Mouse (Mus musculus): ENCODE measurements around the gene Casz1.
A peak's percentile ranks its signal among the peaks of the same experiment; 100 is the strongest.

Casz1 gene

GRCm38 (mm10) chr4:148878192-148878983 lies 74.2 kb downstream of the Casz1 start:
- no peak for DNase-seq (ENCODE audit: low spot score)

- DNase-seq (ENCODE audit: low spot score) = no peak
Observed at GRCm38 (mm10) chr4:148878984-148879610, 74.9 kb downstream of the Casz1 start.

- DNase-seq (ENCODE audit: low spot score) = no peak
Observed at GRCm38 (mm10) chr4:148879631-148880030, 75.4 kb downstream of the Casz1 start.

- peak; percentile 33 for DNase-seq (ENCODE audit: low spot score)
Observed at GRCm38 (mm10) chr4:148881001-148881669, 76.9 kb downstream of the Casz1 start.

GRCm38 (mm10) chr4:148881838-148882237 lies 77.6 kb downstream of the Casz1 start:
- no peak for DNase-seq (ENCODE audit: low spot score)

- no peak for DNase-seq (ENCODE audit: low spot score)
Observed at GRCm38 (mm10) chr4:148882360-148882929, 78.2 kb downstream of the Casz1 start.

GRCm38 (mm10) chr4:148884596-148884995 lies 80.4 kb downstream of the Casz1 start:
- no peak for DNase-seq (ENCODE audit: low spot score)

- DNase-seq (ENCODE audit: low spot score) = no peak
Observed at GRCm38 (mm10) chr4:148885401-148885800, 81.2 kb downstream of the Casz1 start.

GRCm38 (mm10) chr4:148885921-148886540 lies 81.8 kb downstream of the Casz1 start:
- DNase-seq (ENCODE audit: low spot score) = no peak

- no peak for DNase-seq (ENCODE audit: low spot score)
Observed at GRCm38 (mm10) chr4:148888229-148888628, 84.0 kb downstream of the Casz1 start.

GRCm38 (mm10) chr4:148889011-148889410 lies 84.8 kb downstream of the Casz1 start:
- DNase-seq (ENCODE audit: low spot score) = no peak

- DNase-seq (ENCODE audit: low spot score) = no peak
Observed at GRCm38 (mm10) chr4:148890442-148890841, 86.2 kb downstream of the Casz1 start.

GRCm38 (mm10) chr4:148890892-148891838 lies 86.9 kb downstream of the Casz1 start:
- no peak for DNase-seq (ENCODE audit: low spot score)

- no peak for DNase-seq (ENCODE audit: low spot score)
Observed at GRCm38 (mm10) chr4:148896125-148896524, 91.9 kb downstream of the Casz1 start.

GRCm38 (mm10) chr4:148899927-148900294 lies 95.7 kb downstream of the Casz1 start:
- no peak for DNase-seq (ENCODE audit: low spot score)

GRCm38 (mm10) chr4:148900295-148901211 lies 96.3 kb downstream of the Casz1 start:
- DNase-seq (ENCODE audit: low spot score) = no peak

GRCm38 (mm10) chr4:148901275-148902052 lies 97.2 kb downstream of the Casz1 start:
- DNase-seq (ENCODE audit: low spot score) = no peak

GRCm38 (mm10) chr4:148902919-148903727 lies 98.9 kb downstream of the Casz1 start:
- DNase-seq (ENCODE audit: low spot score) = peak; percentile 63

Measured in MN1 (cell line).